In genomic region chr10:77068469-77068868, GRCm38 (mm10) we compare ENCODE assay signal across 22 mouse cellular contexts. TPM values are rescaled to one million over a fixed set of nuclear protein-coding genes. Genes with fewer than 3 reads are reported as not detected.
DNase-seq lines count a peak whose midpoint lies in the region; ATAC-seq lines count a peak whose summit lies in the region.
"Had no signal": no experiment of that assay in that cellular context is flagged by ENCODE, and none has a peak within 500 bp of the region (broad histone marks: within the 10 kb centered on the region; RNA-seq: fewer than 3 reads in every experiment).

No protein-coding gene starts in this region.

- H3K4me3 ChIP-seq in liver, embryonic 11.5 days (ENCODE audit: low read depth, low read length) = no peak overlapping the region
- no peak overlapping the region for H3K4me3 ChIP-seq in liver, embryonic 15.5 days (replicated peaks)
- H3K4me3 ChIP-seq: embryonic facial prominence, embryonic 13.5 days; forebrain, embryonic 13.5 days; gastrocnemius, adult 2 months; heart, embryonic 13.5 days; hindbrain, embryonic 15.5 days had no signal

- DNase-seq in c-Kit-positive CD71-positive TER-119-negative erythroid progenitor cells, embryonic 14.5 days (ENCODE audit: low read depth) = peak; percentile 38
- DNase-seq in liver, embryonic 11.5 days (ENCODE audit: low spot score) = no peak
- DNase-seq in embryo, embryonic 10 days (ENCODE audit: low spot score) = no peak
- no peak for DNase-seq in right cerebral cortex, postnatal 14 days
- no peak for DNase-seq in adipocyte (ENCODE audit: low spot score)
- DNase-seq: adrenal gland, adult 2 months; adrenal gland, postnatal 25 days; cerebellum, adult 11 months; cerebellum, adult 8-10 months; cerebellum, postnatal 14 days; forebrain, postnatal 0 days; gastrocnemius, adult 2 months; gastrocnemius, postnatal 25 days; heart, postnatal 36 days had no signal

- 61% methylated on average over 7 of the region's 7 CpGs for WGBS in liver, embryonic 11.5 days
- whole genome bisulfite sequencing in liver, embryonic 15.5 days (ENCODE audit: insufficient replicate concordance) = 30% methylated on average over 7 of the region's 7 CpGs

- H3K4me1 ChIP-seq in liver, embryonic 11.5 days (replicated peaks; ENCODE audit: control insufficient read depth, insufficient read depth, low read length) = no peaks in the 10 kb centered on the region
- H3K4me1 ChIP-seq in liver, embryonic 15.5 days (replicated peaks) = peaks cover 26% of the 10 kb centered on the region
- H3K4me1 ChIP-seq: embryonic facial prominence, embryonic 13.5 days; forebrain, embryonic 13.5 days; heart, embryonic 13.5 days; hindbrain, embryonic 15.5 days had no signal

- peak overlapping the region; percentile 31 for H3K4me2 ChIP-seq in liver, embryonic 11.5 days
- peak overlapping the region; percentile 40 for H3K4me2 ChIP-seq in liver, embryonic 15.5 days
- H3K4me2 ChIP-seq: embryonic facial prominence, embryonic 13.5 days; forebrain, embryonic 13.5 days; heart, embryonic 13.5 days; hindbrain, embryonic 15.5 days had no signal

- H3K9ac ChIP-seq in liver, embryonic 11.5 days (ENCODE audit: low read depth, low read length) = no peak overlapping the region
- H3K9ac ChIP-seq in liver, embryonic 15.5 days = no peak overlapping the region
- H3K9ac ChIP-seq: embryonic facial prominence, embryonic 13.5 days; forebrain, embryonic 13.5 days; forebrain, postnatal 0 days; heart, embryonic 13.5 days; hindbrain, embryonic 15.5 days had no signal

- H3K27ac ChIP-seq in liver, embryonic 11.5 days (ENCODE audit: low read depth, low read length) = no peak overlapping the region
- H3K27ac ChIP-seq in liver, embryonic 15.5 days (replicated peaks) = no peak overlapping the region
- H3K27ac ChIP-seq: embryonic facial prominence, embryonic 13.5 days; forebrain, embryonic 13.5 days; gastrocnemius, adult 2 months; heart, embryonic 13.5 days; hindbrain, embryonic 15.5 days had no signal

- no peaks in the 10 kb centered on the region; the same call in 1 of the 2 replicates for H3K36me3 ChIP-seq in liver, embryonic 11.5 days (ENCODE audit: control insufficient read depth, insufficient read depth, low read length)
- H3K36me3 ChIP-seq in liver, embryonic 15.5 days (replicated peaks) = peaks cover 32% of the 10 kb centered on the region
- H3K36me3 ChIP-seq: embryonic facial prominence, embryonic 13.5 days; hindbrain, embryonic 15.5 days had no signal

- no peaks in the 10 kb centered on the region for H3K9me3 ChIP-seq in liver, embryonic 11.5 days (ENCODE audit: control insufficient read depth, low read length)
- H3K9me3 ChIP-seq in liver, embryonic 15.5 days (replicated peaks) = no peaks in the 10 kb centered on the region
- H3K9me3 ChIP-seq: embryonic facial prominence, embryonic 13.5 days; forebrain, embryonic 13.5 days; heart, embryonic 13.5 days; hindbrain, embryonic 15.5 days had no signal

- no peaks in the 10 kb centered on the region for H3K27me3 ChIP-seq in liver, embryonic 11.5 days (replicated peaks; ENCODE audit: control insufficient read depth, insufficient read depth, low read length)
- H3K27me3 ChIP-seq in liver, embryonic 15.5 days = no peaks in the 10 kb centered on the region
- H3K27me3 ChIP-seq: embryonic facial prominence, embryonic 13.5 days; forebrain, embryonic 13.5 days; heart, embryonic 13.5 days; hindbrain, embryonic 15.5 days; Patski had no signal

- ATAC-seq in liver, embryonic 11.5 days (replicated peaks; ENCODE audit: low FRiP score) = peak; percentile 82
- peak; percentile 73 for ATAC-seq in liver, embryonic 15.5 days (ENCODE audit: insufficient read depth)
- peak; percentile 55 for ATAC-seq in megakaryocyte-erythroid progenitor cell, adult 5-6 weeks (replicated peaks; ENCODE audit: low FRiP score, low TSS enrichment, poor library complexity, severe bottlenecking)
- ATAC-seq: activated CD4-positive, CD25-positive, alpha-beta regulatory T cell, adult 4 months; forebrain, embryonic 13.5 days; forebrain, postnatal 0 days; Patski had no signal

RNA-seq across cellular contexts. Expression of gene Slc19a1, which starts 36.4 kb away (rescaled TPM):
- polyA plus RNA-seq in liver, embryonic 11.5 days (2014; fragmentation: Nextera tagmentation; extraction: Ambion mirVana) = 57.1 and 63.5 TPM in 2 replicates
- 14.0 and 16.4 TPM in 2 replicates for polyA plus RNA-seq in liver, embryonic 15.5 days (2015; fragmentation: Nextera tagmentation; extraction: Ambion mirVana)
- 67.9 and 77.4 TPM in 2 replicates for total RNA-seq in megakaryocyte-erythroid progenitor cell, adult 5-6 weeks (2014; fragmentation: Nextera tagmentation)
- total RNA-seq in megakaryocyte-erythroid progenitor cell, adult 5-6 weeks (2017) = 27.3 and 29.6 TPM in 2 replicates
